Mouse (Mus musculus) liver, adult 2 months (tissue): ENCODE measurements around the gene Stx4a.

Experiments used
- CTCF ChIP-seq: fragments of 200-500 bp; IDR thresholded peaks from 2 replicates; pipeline ENCODE4 v1.5.1; 2011; ENCODE audit warnings: low read depth, low read length, control low read depth
- POLR2A ChIP-seq: fragments of 200-500 bp; IDR thresholded peaks from 2 replicates; pipeline ENCODE4 v1.6.1; 2011; ENCODE audit warnings: low read length, control low read depth; ENCODE audit not compliant: insufficient read depth; ENCODE audit errors: extremely low read depth

GRCm38 (mm10) chr7:127776878-127777473 is 47.1 kb upstream of the Stx4a start:
- peak; percentile 58; the same call in 1 of the 2 replicates for TF ChIP-seq POLR2A
- TF ChIP-seq CTCF, result no peak
